Mouse (Mus musculus): Measurements from ENCODE around the gene Zbtb20.

DNA sequence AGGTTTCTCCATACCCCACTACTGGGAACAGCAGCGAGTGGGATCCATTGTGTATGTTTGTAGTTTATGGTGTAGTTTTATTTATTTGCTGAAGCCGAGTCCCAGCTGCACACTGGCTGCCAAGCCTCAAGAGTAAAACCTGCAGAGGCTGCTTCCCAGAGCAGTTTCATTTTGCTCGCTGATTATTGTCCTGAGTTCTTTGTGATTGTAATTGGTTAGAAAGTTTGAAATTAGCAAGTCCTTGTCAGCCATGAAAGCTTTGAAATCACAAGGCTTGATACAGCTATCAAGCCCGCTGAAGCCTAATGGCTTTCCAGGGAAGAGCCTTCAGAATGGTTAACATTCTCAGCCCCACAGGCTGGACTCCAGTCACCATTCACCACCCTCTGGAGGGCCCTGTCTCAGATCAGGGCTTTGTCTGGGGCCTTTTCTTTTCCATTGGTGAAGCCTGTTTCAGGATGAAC lies 434.3 kb downstream of the Zbtb20 start:
- no peak for TF ChIP-seq POLR2A (IDR thresholded peaks at IDR 0.05; ENCODE audit: borderline replicate concordance, control insufficient read depth, low read depth, low read length)
- TF ChIP-seq CTCF (IDR thresholded peaks at IDR 0.05; ENCODE audit: control insufficient read depth, insufficient read depth, low read length), result no peak

Data from bone marrow, adult 2 months (tissue).